Comparison of ENCODE assay signal across 12 mouse cellular contexts in the genomic region with DNA sequence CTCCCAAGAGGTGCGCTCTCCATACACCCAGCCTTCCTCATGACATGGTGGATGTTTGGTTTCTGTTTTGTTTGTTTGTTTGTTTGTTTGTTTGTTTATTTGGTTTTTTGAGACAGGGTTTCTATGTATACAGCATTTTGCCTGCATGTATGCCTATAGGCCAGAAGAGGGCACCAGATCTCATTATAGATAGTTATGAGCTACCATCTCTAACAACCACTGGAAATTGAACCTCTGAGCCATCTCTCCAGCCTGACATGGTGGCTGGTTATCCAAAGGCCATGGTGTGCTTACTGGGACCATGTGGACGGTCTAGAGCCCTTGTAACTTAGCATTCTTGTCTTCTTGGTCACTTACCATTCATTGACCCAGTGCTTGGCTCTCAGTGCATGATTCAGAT. TPM values are rescaled to one million over a fixed set of nuclear protein-coding genes. Genes with fewer than 3 reads are reported as not detected.
DNase-seq lines count a peak whose midpoint lies in the region; ATAC-seq lines count a peak whose summit lies in the region.
"Had no signal": no experiment of that assay in that cellular context is flagged by ENCODE, and none has a peak within 500 bp of the region (broad histone marks: within the 10 kb centered on the region; RNA-seq: fewer than 3 reads in every experiment).

No protein-coding gene starts in this region.

- no peak for ATAC-seq in hindbrain, embryonic 14.5 days (ENCODE audit: low FRiP score)
- no peak for ATAC-seq in hindbrain, embryonic 16.5 days

- WGBS in hindbrain, embryonic 14.5 days: 90% methylated on average over 2 of the region's 2 CpGs
- 81% methylated on average over 2 of the region's 2 CpGs for WGBS in hindbrain, embryonic 16.5 days

- H3K27me3 ChIP-seq in hindbrain, embryonic 14.5 days (ENCODE audit: control insufficient read depth, insufficient read depth, low read length): no peaks in the 10 kb centered on the region
- H3K27me3 ChIP-seq in hindbrain, embryonic 16.5 days (replicated peaks; ENCODE audit: control insufficient read depth, insufficient read depth, low read length): no peaks in the 10 kb centered on the region
- H3K27me3 ChIP-seq: heart, embryonic 12.5 days had no signal

- H3K36me3 ChIP-seq in hindbrain, embryonic 14.5 days (replicated peaks; ENCODE audit: control insufficient read depth, insufficient read depth): peaks cover 51% of the 10 kb centered on the region
- H3K36me3 ChIP-seq in hindbrain, embryonic 16.5 days (ENCODE audit: control insufficient read depth, insufficient read depth, low read length): peaks cover 18% of the 10 kb centered on the region

- H3K4me1 ChIP-seq in hindbrain, embryonic 14.5 days (replicated peaks; ENCODE audit: control insufficient read depth, insufficient read depth, low read length): peaks cover 11% of the 10 kb centered on the region; the same call in 1 of the 2 replicates
- peaks cover 8% of the 10 kb centered on the region; the same call in 1 of the 2 replicates for H3K4me1 ChIP-seq in hindbrain, embryonic 16.5 days (ENCODE audit: control insufficient read depth, insufficient read depth, low read depth, low read length)

- H3K4me2 ChIP-seq in hindbrain, embryonic 14.5 days (replicated peaks): no peak overlapping the region
- H3K4me2 ChIP-seq in hindbrain, embryonic 16.5 days (ENCODE audit: low read length): no peak overlapping the region
- H3K4me2 ChIP-seq: heart, embryonic 12.5 days had no signal

- H3K9me3 ChIP-seq in hindbrain, embryonic 14.5 days (ENCODE audit: control insufficient read depth, low read length): no peaks in the 10 kb centered on the region
- no peaks in the 10 kb centered on the region for H3K9me3 ChIP-seq in hindbrain, embryonic 16.5 days (ENCODE audit: control insufficient read depth, low read length)
- H3K9me3 ChIP-seq: heart, embryonic 12.5 days; midbrain, embryonic 10.5 days had no signal

- H3K27ac ChIP-seq in hindbrain, embryonic 14.5 days: no peak overlapping the region
- H3K27ac ChIP-seq in hindbrain, embryonic 16.5 days (ENCODE audit: low read depth, low read length): no peak overlapping the region
- H3K27ac ChIP-seq: midbrain, embryonic 10.5 days had no signal

- H3K4me3 ChIP-seq in hindbrain, embryonic 14.5 days (replicated peaks; ENCODE audit: low read length): no peak overlapping the region
- H3K4me3 ChIP-seq in hindbrain, embryonic 16.5 days (ENCODE audit: low read length): no peak overlapping the region
- H3K4me3 ChIP-seq: heart, embryonic 12.5 days; midbrain, embryonic 10.5 days had no signal

- DNase-seq in hindbrain, embryonic 14.5 days (ENCODE audit: low spot score): peak; percentile 50
- DNase-seq in lung, postnatal 10 days: peak; percentile 19
- no peak for DNase-seq in lung, postnatal 25 days (ENCODE audit: low spot score)
- DNase-seq in Muller cell, postnatal 12 days (ENCODE audit: inconsistent ontology term): peak; percentile 2
- peak; percentile 69 for DNase-seq in retina, embryonic 14.5 days (ENCODE audit: low spot score)
- DNase-seq in spleen, postnatal 10 days (ENCODE audit: low spot score in 2 of 2): no peak
- no peak for DNase-seq in gastrocnemius, postnatal 10 days
- DNase-seq: cerebellum, adult 11-12 months; kidney, adult 8-10 months had no signal

- no peak overlapping the region for H3K9ac ChIP-seq in hindbrain, embryonic 14.5 days
- H3K9ac ChIP-seq in hindbrain, embryonic 16.5 days (ENCODE audit: low read depth, low read length): no peak overlapping the region
- H3K9ac ChIP-seq: heart, embryonic 12.5 days had no signal

RNA-seq across cellular contexts. Expression of a gene that starts 3.0 kb away (rescaled TPM):
- 96.5 and 97.5 TPM in 2 replicates for polyA plus RNA-seq in hindbrain, embryonic 14.5 days (2014; fragmentation: Nextera tagmentation; extraction: Ambion mirVana)
- 95.5 and 98.6 TPM in 2 replicates for polyA plus RNA-seq in hindbrain, embryonic 16.5 days (2015; fragmentation: Nextera tagmentation; extraction: Ambion mirVana)
- total RNA-seq in gastrocnemius, postnatal 10 days (2021): 10 to 100 TPM; 57.6 to 65.4 TPM

RNA-seq across cellular contexts. Expression of a gene that starts 13.1 kb away (rescaled TPM):
- polyA plus RNA-seq in hindbrain, embryonic 14.5 days (2014; fragmentation: Nextera tagmentation; extraction: Ambion mirVana): 109 and 115 TPM in 2 replicates
- 87.7 and 88.8 TPM in 2 replicates for polyA plus RNA-seq in hindbrain, embryonic 16.5 days (2015; fragmentation: Nextera tagmentation; extraction: Ambion mirVana)
- 10 to 100 TPM; 38.6 to 41.3 TPM for total RNA-seq in gastrocnemius, postnatal 10 days (2021)

RNA-seq across cellular contexts. Expression of a gene that starts 30.7 kb away (rescaled TPM):
- 18.4 and 19.4 TPM in 2 replicates for polyA plus RNA-seq in hindbrain, embryonic 14.5 days (2014; fragmentation: Nextera tagmentation; extraction: Ambion mirVana)
- 16.3 and 19.1 TPM in 2 replicates for polyA plus RNA-seq in hindbrain, embryonic 16.5 days (2015; fragmentation: Nextera tagmentation; extraction: Ambion mirVana)
- total RNA-seq in gastrocnemius, postnatal 10 days (2021): 10 to 100 TPM; 45.4 to 46.0 TPM

Comparison
In these comparisons a context has a peak if more than half of its experiments do, and no peak if none do; other contexts are left out.
1. DNase-seq: peak in hindbrain, embryonic 14.5 days (single experiment), lung, postnatal 10 days (single experiment), Muller cell, postnatal 12 days (single experiment) and retina, embryonic 14.5 days (single experiment); none in lung, postnatal 25 days (single experiment), spleen, postnatal 10 days (0 of 2) and gastrocnemius, postnatal 10 days (single experiment).